Mouse (Mus musculus) erythroid progenitor cell, adult 5-6 weeks (primary cell): ENCODE measurements around the gene Plekho2. TPM values are rescaled to one million over a fixed set of nuclear protein-coding genes. Genes with fewer than 3 reads are reported as not detected.

Source experiments
- ATAC-seq: replicated peaks from 2 replicates; pipeline ENCODE4 v1.8.0; 2016; ENCODE audit warnings: moderate number of reproducible peaks, mild to moderate bottlenecking, moderate TSS enrichment, inconsistent platforms; ENCODE audit not compliant: poor library complexity, low FRiP score, severe bottlenecking
- total RNA-seq, 2 experiments: library from RNA; stranded (forward) in 1 of 2; stranded (reverse) in 1 of 2; fragments of 150-400 nt in 1 of 2; fragments of 186-747, 209-891 nt in 1 of 2; gene quantifications; 2 replicates each; pipeline versions ENCODE4 v1.2.3 to v1.2.4; 2015 to 2017; ENCODE audit warnings: low replicate concordance in 2 of 2

Plekho2 gene
- total RNA-seq, 2 experiments from 2014 or later: 32.3 to 48.6 TPM

DNA sequence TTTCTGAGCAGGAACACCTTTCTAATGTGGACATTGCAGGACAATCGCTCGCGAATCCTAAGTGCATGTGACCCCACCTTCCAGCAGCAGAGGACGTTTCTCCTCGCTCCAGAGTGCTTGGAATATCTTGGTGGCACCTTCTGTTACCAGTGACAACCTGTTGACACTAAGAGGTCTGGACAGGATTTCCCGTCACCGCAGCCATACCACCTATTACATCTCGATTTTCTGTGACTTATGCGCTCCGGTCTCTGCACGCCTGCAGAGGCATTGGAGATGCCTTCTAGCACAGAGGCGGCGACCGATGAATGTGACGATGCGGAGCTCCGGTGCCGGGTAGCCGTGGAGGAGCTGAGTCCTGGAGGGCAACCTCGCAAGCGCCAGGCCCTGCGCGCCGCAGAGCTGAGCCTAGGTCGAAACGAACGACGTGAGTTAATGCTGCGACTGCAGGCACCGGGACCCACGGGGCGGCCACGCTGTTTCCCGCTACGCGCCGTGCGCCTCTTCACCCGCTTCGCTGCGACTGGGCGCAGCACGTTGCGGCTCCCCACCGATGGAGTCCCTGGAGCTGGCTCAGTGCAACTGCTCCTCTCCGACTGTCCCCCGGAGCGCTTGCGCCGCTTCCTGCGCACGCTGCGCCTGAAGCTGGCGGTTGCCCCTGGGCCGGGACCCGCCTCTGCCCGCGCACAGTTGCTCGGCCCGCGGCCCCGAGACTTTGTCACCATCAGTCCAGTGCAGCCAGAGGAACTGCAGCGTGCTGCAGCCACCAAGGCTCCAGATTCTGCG, 7.9 kb upstream of the Plekho2 start:
- ATAC-seq: peak; percentile 35

DNA sequence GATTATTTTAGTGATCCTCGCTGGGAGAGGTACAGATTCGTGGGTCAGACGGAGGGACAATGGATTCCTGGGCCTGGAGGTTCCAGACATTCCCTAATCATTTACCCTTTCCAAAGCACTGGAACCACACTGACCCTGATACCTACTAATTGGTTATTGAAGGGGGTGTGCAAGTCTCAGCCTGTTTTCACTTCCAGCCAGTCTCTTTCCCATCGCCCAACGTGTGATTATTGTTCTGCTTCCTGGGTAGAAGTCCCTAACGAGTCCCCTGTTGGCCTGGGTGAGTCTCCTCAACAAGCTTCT, 7.4 kb upstream of the Plekho2 start:
- peak; percentile 15; the same call in 1 of the 2 replicates for ATAC-seq

DNA sequence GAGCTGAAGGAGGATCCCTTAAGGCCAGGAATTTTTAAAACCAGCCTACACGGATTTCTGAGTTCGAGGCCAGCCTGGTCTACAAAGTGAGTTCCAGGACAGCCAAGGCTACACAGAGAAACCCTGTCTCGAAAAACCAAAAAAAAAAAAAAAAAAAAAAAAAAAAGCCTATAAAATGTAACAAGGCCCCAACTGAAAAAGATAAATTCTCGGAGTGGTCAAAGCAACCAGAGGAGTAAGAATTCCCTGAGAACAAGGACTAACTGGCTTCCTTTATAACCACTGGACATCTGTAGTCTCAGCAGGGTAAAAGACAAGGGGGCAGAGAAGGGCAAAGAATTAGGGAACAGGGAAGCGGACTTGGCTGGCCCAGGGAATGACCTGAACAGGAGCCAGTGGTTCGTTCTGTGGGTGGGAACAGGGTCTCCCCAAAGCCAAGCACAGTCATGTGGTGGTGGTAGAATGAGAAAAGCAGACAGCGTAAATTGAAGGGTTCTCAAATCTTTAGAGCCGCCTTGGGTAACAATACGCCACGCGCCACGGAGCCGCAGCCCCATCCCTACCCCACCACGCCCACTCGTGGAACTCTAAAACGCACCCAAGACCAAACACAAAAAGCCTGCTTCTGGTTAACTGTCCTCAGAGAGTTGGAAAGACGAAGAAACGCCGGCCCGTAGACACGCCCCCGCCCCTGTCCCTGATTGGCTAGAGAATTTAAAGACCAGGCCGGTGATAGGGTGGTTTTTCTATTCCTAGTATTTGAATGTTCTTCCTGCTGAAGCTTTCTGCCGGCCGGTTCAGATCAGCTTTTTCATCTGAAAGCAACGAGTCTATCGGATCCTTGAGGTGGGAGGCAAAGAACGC, 6.8 kb upstream of the Plekho2 start, which contains the start of gene Pif1:
TSS of gene Pif1 (plus strand) at position 755 of the 864 bp plus-strand sequence.
- ATAC-seq: peak; percentile 89

DNA sequence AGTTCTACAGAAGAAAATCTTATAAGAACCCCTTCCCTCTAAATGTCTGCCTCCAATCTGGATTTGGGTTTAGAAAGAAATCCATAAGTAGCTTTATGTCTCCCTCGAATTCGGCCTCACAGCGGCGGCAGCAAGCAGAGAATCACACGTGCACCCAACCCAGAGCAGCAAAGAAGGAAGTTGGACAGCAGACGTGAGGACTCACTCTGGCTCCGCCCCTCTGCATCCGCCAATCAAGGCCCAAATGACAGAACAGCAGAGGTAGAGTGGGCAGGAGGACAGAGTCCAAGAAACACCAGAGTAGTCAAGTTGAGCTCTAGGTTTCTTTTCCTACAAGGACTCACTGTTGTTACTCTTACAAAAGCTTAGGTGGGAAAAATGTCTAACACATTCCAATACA, 3.2 kb upstream of the Plekho2 start:
- ATAC-seq: no peak

DNA sequence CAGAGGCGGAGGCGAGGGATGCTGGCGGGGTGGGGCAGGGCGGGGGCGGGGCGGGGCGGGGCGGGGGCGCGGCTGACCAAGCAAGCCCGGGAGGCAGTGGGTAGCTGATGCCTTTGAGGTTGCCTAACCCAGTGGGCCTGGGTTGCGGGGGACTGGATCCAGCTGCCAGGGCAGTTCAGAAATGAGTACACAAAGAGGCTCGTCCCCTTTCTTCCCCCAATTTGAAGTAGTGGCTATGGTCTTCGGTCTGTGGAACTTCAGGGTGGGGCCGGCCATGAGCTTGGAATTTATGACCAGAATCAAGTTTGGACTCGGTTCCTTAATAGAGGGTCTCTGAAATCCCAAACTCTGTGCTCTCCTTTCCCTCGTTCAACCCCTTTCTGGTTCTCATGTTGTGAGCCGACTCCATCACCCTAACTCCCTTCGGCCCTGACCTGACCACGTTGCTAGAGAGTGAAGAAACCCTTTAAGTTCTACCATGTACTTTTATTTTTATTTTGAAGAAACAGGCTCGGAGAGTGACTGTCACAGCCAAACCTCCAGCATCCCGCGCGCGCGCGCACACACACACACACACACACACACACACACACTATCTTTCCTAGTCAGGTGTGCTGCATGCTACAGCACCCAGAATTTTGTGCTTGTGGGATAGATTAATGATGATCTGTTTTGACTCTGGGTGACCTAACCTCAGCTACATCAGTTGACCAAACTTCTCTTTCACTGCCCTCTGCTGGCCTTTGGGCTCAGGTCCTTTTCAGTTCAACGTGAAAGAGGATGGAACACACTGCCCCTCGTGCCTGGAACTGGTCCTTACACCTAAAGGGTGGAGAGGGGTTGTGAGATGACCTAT, 789 bp upstream of the Plekho2 start:
- ATAC-seq: peak; percentile 76

DNA sequence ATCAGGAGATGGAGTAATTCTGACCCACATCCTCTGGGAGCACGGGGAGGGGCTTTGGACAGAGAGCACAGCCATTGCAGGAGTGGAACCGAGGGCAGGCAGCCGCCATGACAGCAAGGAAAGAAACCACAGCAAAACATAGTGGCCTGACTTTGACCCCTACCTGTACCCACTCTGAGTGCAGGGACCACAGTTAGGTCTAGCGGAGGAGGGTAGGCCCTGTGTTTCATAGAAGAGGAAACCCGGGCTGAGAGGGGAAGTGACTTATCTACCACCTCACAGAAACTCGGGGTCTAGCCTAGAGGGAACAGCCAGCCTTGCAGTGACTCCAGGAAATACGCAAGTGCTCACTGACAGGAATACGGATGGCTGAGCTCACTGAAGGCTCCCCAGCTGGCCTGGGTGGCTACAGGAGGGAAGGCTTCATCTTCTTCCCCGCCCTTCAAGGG, 1.0 kb downstream of the Plekho2 start:
- ATAC-seq: 0 out of 2 replicates have a peak, but pooled peaks have one; percentile 10

DNA sequence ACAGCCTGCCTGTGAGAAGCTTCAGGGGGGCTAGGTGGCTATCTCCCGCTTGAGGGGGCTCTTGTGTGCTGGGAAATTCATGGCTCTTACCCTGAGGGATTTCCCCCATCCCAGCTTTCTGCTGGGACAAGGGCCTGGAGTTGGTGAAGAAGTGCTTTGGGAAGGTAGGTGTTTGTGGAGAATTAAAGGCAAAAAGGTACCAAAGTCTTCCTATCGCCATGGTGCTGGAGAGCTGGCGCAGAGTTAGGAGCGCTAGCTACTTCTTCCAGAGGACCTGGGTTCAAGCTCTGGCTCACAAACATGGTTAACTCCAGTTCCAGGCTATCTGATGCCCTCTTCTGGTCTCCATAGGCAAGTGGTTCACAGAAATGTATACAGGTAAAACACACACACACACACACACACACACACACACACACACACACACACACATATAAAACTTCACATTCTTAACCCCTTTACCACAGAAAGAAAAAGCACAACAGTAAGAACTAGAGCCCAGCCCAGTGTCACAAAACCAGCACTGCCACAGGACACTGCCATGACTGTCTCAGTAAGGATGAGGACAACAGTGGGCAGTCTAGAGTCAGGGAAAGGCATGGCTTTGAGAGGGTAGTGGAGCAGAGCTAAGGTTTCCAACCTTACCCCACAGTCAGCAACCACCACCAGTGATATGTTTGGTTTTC, 2.2 kb downstream of the Plekho2 start:
- ATAC-seq: no peak

DNA sequence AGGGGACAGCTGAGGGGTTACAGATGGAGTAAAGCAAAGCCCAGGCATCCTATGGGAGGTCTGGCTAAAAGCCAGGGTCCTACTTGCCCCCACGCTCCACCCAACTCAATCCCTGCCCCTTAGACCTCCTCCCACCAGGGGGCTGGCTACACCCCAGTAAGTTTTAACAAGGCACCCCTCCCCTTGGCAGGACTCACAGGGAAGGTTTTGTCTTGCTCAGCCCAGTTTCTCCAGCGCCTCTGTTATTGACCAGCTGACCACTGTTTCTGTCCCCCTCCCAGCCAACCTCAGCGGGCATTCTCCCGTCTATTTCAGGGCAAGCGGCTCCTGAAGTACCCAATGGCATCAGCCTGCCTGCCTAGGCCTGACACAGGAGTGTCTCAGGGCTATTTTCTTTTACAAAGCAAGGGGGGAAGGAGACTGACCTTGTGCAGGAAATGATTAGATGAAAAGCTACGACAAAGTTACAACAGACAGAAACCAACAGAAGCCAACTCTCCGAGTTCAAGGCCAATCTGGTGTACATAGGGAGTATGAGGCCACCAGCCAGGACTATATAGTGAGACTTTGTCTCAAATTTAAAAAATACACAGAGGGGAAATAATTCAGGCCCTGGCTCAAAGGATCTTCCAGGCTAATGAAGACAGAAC, 2.9 kb downstream of the Plekho2 start:
- ATAC-seq: no peak

DNA sequence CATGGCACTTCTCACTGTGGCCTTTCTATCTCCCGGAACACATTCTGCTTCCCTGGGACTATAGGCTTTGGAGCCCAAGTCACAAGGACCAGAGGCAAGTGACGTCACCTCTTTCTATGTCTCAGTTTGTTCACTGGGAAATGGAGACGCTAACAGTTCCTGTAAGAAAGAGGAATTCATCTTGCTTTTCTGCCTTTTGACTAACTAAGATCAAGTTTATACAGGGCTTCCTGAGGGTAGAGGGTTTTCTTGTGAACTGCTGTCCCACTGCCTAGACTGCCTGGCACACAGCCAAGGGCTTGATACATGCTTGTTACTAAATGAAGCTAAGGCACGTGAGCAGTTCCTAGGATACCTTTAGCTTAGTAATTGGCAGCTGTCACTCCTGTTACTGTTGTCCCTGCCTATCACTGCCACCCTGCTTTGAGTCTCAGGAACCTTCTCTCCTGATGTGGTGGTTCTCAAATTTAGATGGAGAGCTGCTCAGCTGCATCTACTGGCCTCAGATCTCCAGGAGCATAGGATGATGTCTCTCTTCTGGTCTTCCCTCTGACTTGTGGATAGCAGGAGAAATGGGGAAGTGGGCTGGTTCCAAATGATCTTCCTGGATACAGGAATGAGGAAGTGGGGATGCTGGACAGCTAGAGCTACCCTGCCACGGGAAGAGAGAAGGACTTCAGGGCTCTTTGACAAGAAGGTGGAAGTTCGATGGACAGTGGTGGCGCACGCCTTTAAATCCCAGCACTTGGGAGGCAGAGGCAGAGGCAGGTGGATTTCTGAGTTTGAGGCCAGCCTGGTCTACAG, 4.2 kb downstream of the Plekho2 start:
- ATAC-seq: no peak

DNA sequence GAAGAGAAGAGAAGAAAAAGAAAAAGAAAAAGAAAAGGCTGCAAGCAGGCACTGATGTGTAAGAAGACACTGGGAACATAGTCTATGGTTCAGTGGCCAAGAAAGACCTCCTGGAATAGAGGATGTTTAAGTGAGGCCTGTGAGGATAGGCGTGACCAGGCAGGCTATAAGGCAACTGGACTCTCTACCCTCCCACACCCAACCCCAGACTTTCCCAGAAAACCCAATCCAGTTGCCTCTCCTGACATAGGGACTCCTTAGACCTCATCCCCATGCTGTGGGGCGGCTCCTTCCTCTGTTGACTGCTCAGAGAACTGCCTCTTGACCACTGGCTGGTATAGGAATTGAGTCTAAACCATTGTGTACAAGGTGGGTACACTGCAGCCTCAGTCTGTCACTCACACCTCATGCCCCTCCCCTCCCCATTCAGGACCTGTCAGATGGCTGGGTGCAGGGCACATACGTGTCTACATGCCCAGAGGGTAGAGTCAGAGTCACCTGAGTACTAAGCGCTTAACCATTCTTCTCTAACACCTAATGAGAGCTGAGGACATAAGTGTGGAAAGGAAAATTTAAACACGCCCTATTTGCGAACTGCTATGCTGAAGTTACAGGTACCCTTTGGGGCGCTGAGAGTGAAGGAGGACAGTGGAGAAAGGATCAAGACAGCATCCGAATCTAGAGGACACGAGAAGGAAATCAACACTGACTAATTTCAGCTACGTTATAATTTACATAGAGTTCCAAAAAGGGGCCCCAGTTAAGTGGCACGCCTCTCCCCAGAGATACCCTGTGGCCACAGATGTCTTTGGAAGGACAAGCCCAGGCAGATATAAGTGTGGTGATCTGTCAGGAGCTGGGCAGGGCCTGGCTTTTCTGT, 5.1 kb downstream of the Plekho2 start:
- peak; percentile 14; the same call in 1 of the 2 replicates for ATAC-seq

DNA sequence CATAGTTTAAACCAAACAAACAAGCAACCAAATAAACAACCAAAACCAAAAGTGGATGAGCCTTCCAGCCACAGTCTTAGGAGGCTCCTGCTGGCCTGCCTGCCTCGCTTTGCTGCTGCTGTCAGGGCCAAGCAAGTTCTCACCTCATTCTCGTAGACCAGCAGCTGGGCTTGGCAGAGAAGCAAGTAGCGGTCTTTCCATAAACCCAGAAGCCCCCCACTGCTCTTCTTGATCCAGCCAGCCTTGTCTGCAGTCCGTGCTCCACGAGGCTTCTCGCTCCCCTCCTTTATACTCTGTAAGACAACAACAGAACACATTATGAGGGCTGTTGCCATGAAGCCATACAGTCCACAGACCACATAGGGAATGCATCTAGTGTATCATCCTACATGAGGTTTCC, 7.0 kb downstream of the Plekho2 start:
- ATAC-seq: no peak

DNA sequence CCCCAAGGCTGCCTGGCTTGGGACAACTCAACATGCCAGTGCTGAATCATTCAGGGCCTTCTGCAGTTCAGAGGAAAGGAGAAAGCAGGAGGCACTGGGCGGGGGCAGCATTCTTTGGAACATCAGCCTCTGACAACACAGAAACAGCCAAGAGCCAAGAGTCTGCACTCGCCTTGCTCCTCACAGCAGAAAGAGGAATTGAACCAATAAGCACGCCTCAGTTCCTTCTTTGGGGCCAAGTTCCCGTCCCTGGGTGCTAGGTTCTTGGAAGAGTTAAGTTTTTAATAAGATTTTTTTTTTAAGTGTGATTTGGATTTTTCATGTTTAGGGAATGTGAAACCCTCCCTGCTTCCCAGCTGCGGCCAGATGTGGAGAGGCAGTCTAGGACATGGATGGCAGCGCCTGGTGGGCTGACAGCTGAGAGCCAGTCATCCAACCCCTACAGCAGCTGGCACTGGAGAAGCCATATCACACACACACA, 10.3 kb downstream of the Plekho2 start:
- no peak for ATAC-seq

DNA sequence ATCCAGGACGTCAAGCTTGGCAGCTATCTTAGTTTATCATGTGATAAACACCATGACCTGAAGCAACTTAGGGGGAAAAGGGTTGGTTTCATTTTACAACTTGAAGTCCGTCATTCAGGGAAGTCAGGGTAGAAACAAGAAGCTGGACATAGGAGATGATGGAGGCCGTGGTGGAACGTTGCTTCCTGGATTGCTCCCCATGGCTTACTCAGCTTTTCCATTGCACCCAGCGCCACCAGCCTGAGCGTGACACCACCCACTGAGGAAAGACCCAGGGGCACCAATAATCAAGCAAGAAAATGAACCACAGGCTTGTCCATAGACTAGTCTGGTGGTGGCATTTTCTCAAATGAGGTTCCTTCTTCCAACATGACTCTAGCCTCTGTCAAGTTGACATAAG, 11.1 kb downstream of the Plekho2 start:
- no peak for ATAC-seq

DNA sequence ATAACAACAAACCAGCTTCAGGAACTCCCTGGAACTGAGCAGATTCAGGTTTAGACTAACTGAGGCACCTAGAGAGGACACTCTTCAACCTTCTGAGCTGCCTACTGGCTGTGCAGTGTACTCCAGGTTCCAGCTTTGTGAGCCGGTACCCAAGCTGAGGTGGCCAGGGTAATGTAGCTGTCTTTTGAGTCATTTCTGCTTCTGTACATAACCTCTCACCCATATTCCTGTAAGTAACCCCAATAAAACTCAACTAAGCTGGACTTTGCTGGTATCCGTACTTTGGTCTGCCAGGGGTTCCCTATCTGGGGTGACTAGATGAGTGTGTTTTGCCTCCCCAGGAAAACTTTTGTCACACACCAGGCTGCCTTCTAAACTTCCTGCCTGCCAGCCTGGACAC, 15.1 kb downstream of the Plekho2 start:
- ATAC-seq: no peak

DNA sequence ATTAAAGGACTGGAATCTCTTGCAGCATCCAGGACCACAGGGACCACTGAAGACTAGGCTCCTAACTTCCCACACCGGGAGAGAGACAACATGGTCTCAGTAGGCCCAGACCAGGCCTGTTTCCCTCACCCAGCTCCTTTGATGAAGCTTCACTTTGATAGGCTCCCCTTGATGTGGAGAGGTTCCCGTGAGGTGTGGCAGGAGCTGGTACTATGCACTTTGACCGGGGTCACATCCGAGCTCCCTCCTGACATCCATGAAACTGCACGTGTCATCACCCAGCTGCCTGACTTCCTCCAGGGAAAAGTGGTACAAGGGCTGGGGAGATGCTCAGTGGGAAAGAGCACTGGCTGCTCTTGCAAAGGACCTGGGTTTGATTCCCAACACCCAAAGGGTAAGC, 16.8 kb downstream of the Plekho2 start:
- ATAC-seq: no peak

DNA sequence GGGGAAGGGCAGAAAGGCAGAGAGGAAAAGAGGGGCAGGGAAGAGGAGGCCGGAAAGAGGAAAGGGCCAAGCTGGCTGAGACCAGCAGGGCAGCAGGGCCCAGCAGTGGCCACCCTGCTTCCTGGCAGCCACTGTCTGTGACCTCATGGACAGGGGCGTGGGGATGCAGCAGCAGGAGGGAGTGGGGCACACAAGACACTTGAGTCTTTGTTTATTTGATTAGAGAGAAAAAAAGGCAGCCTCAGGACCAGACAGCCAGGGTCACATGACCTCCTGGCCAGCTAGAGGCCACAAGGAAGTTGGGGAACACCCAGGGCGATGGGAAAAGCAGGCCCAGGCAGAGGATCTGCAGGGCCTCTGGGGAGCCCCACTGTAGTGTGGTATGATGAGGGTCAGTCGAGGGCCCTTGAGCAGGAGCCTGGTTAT, 17.7 kb downstream of the Plekho2 start:
- ATAC-seq: no peak

DNA sequence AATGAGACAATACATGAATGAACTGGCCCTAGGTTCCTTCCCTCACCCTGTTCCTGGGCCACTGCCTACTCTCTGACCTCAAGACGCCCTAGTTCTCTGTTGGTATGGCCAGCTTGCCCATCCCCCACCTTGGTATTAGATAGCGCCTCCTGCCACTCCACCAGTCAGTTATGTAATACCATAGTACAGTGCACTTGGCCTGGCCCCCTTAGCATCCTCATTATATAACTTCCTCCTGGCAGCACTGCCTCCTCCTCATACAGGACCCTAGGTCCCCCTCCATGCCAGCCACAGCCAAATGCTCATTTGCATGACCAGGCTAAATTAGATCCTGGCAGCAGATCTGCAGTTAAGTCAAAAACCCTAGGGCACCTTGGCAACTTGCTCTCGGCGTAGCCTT, 18.8 kb downstream of the Plekho2 start:
- no peak for ATAC-seq
